Mouse (Mus musculus): ENCODE measurements around the gene Flrt3. TPM values are rescaled to one million over a fixed set of nuclear protein-coding genes. Genes with fewer than 3 reads are reported as not detected.
A peak's percentile ranks its signal among the peaks of the same experiment; 100 is the strongest.

Gene Flrt3
- polyA plus RNA-seq, 2 experiments = 14.4 to 47.6 TPM

- Histone ChIP-seq H3K27me3 (ENCODE audit: control insufficient read depth, insufficient read depth, low read length) (no peaks in the 10 kb centered on the region), H3K27ac (replicated peaks; ENCODE audit: low read depth, low read length) (no peak overlapping the region), H3K36me3 (ENCODE audit: control insufficient read depth, insufficient read depth, low read length) (no peaks in the 10 kb centered on the region), H3K4me2 (replicated peaks; ENCODE audit: low read depth, low read length, severe bottlenecking) (peak overlapping the region; percentile 53), H3K9ac (ENCODE audit: low read depth, low read length, severe bottlenecking) (peak overlapping the region; percentile 38), H3K9me3 (ENCODE audit: control insufficient read depth, low read length) (no peaks in the 10 kb centered on the region), H3K4me1 (ENCODE audit: control insufficient read depth, insufficient read depth, low read length) (peaks cover 20% of the 10 kb centered on the region), H3K4me3 (replicated peaks; ENCODE audit: low read length) (peak overlapping the region; percentile 52)
- peak; percentile 35 for ATAC-seq (ENCODE audit: low FRiP score, low read depth)
- 2% methylated on average over 8 of the region's 8 CpGs for whole genome bisulfite sequencing
- peak; percentile 88 for DNase-seq (ENCODE audit: low spot score)
- peak; percentile 11; the same call in 1 of the 2 replicates for TF ChIP-seq POLR2A (IDR thresholded peaks at IDR 0.05; ENCODE audit: borderline replicate concordance, extremely low read depth, insufficient read depth, insufficient read length)
Measured at GRCm38 (mm10) chr2:140668311-140668710, 3.0 kb downstream of the Flrt3 start.

- no peak for DNase-seq (ENCODE audit: low spot score)
- no peak for TF ChIP-seq POLR2A (IDR thresholded peaks at IDR 0.05; ENCODE audit: borderline replicate concordance, extremely low read depth, insufficient read depth, insufficient read length)
Measured at GRCm38 (mm10) chr2:140667261-140668047, 3.8 kb downstream of the Flrt3 start.

GRCm38 (mm10) chr2:140666846-140667245, 4.4 kb downstream of the Flrt3 start:
- Histone ChIP-seq H3K9me3 (ENCODE audit: control insufficient read depth, low read length) (no peaks in the 10 kb centered on the region), H3K36me3 (ENCODE audit: control insufficient read depth, insufficient read depth, low read length) (peaks cover 6% of the 10 kb centered on the region; the same call in 1 of the 2 replicates), H3K4me1 (ENCODE audit: control insufficient read depth, insufficient read depth, low read length) (peaks cover 27% of the 10 kb centered on the region), H3K27ac (replicated peaks; ENCODE audit: low read depth, low read length) (peak overlapping the region; percentile 14; the same call in 1 of the 2 replicates), H3K27me3 (ENCODE audit: control insufficient read depth, insufficient read depth, low read length) (no peaks in the 10 kb centered on the region), H3K4me3 (replicated peaks; ENCODE audit: low read length) (peak overlapping the region; percentile 52; the same call in 1 of the 2 replicates), H3K4me2 (replicated peaks; ENCODE audit: low read depth, low read length, severe bottlenecking) (peak overlapping the region; percentile 53), H3K9ac (ENCODE audit: low read depth, low read length, severe bottlenecking) (peak overlapping the region; percentile 43)
- no peak for TF ChIP-seq POLR2A (IDR thresholded peaks at IDR 0.05; ENCODE audit: borderline replicate concordance, extremely low read depth, insufficient read depth, insufficient read length)
- DNase-seq (ENCODE audit: low spot score) = peak; percentile 46
- no peak for ATAC-seq (ENCODE audit: low FRiP score, low read depth)
- WGBS = 16% methylated on average over 7 of the region's 7 CpGs

More at GRCm38 (mm10) chr2:140667261-140668047, 3.8 kb downstream of the Flrt3 start:
- Histone ChIP-seq H3K27me3 (ENCODE audit: control insufficient read depth, insufficient read depth, low read length) (no peaks in the 10 kb centered on the region), H3K36me3 (ENCODE audit: control insufficient read depth, insufficient read depth, low read length) (peaks cover 6% of the 10 kb centered on the region; the same call in 1 of the 2 replicates), H3K4me2 (replicated peaks; ENCODE audit: low read depth, low read length, severe bottlenecking) (peak overlapping the region; percentile 53), H3K9me3 (ENCODE audit: control insufficient read depth, low read length) (no peaks in the 10 kb centered on the region), H3K27ac (replicated peaks; ENCODE audit: low read depth, low read length) (peak overlapping the region; percentile 14; the same call in 1 of the 2 replicates), H3K4me3 (replicated peaks; ENCODE audit: low read length) (peak overlapping the region; percentile 52), H3K4me1 (ENCODE audit: control insufficient read depth, insufficient read depth, low read length) (peaks cover 27% of the 10 kb centered on the region), H3K9ac (ENCODE audit: low read depth, low read length, severe bottlenecking) (peak overlapping the region; percentile 43; the same call in 1 of the 2 replicates)
- 23% methylated on average over 13 of the region's 13 CpGs for WGBS
- no peak for ATAC-seq (ENCODE audit: low FRiP score, low read depth)

DNA sequence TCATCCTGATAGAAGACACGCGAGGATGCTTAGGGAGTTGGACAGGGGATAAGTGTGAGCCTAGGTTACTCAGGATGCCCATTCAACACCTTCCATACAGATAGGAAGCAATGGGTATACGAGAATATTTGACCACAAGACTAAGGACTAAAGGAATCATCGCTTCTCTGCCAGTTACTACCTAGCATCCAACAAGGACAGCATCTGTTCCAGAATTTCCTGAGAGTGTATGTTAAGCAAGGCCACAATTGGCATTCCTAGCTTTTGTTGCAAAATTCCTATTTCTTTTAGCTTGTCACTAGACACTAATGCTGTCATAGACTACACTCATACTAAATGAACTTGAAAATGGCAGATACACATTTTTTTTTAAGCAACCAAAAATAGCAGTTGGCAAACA, 6.9 kb downstream of the Flrt3 start:
- Histone ChIP-seq H3K4me3 (replicated peaks; ENCODE audit: low read length) (no peak overlapping the region), H3K36me3 (ENCODE audit: control insufficient read depth, insufficient read depth, low read length) (peaks cover 29% of the 10 kb centered on the region), H3K4me2 (replicated peaks; ENCODE audit: low read depth, low read length, severe bottlenecking) (no peak overlapping the region), H3K9ac (ENCODE audit: low read depth, low read length, severe bottlenecking) (no peak overlapping the region), H3K27ac (replicated peaks; ENCODE audit: low read depth, low read length) (no peak overlapping the region), H3K27me3 (ENCODE audit: control insufficient read depth, insufficient read depth, low read length) (no peaks in the 10 kb centered on the region), H3K4me1 (ENCODE audit: control insufficient read depth, insufficient read depth, low read length) (peaks cover 27% of the 10 kb centered on the region), H3K9me3 (ENCODE audit: control insufficient read depth, low read length) (no peaks in the 10 kb centered on the region)
- DNase-seq (ENCODE audit: low spot score) = no peak
- TF ChIP-seq POLR2A (IDR thresholded peaks at IDR 0.05; ENCODE audit: borderline replicate concordance, extremely low read depth, insufficient read depth, insufficient read length) = no peak
- no peak for ATAC-seq (ENCODE audit: low FRiP score, low read depth)
- WGBS = 89% methylated on average over 4 of the region's 4 CpGs

- DNase-seq (ENCODE audit: low spot score) (no peak), ATAC-seq (ENCODE audit: low FRiP score, low read depth) (no peak)
- no peak overlapping the region for H3K9ac ChIP-seq (ENCODE audit: low read depth, low read length, severe bottlenecking)
- H3K27me3 ChIP-seq (ENCODE audit: control insufficient read depth, insufficient read depth, low read length) = no peaks in the 10 kb centered on the region
- H3K4me1 ChIP-seq (ENCODE audit: control insufficient read depth, insufficient read depth, low read length) = peaks cover 25% of the 10 kb centered on the region
- H3K36me3 ChIP-seq (ENCODE audit: control insufficient read depth, insufficient read depth, low read length) = peaks cover 42% of the 10 kb centered on the region
- no peak overlapping the region for H3K4me3 ChIP-seq (replicated peaks; ENCODE audit: low read length)
- 55% methylated on average over 5 of the region's 5 CpGs for WGBS
- no peak overlapping the region for H3K27ac ChIP-seq (replicated peaks; ENCODE audit: low read depth, low read length)
- no peak overlapping the region for H3K4me2 ChIP-seq (replicated peaks; ENCODE audit: low read depth, low read length, severe bottlenecking)
- H3K9me3 ChIP-seq (ENCODE audit: control insufficient read depth, low read length) = no peaks in the 10 kb centered on the region
- TF ChIP-seq POLR2A (IDR thresholded peaks at IDR 0.05; ENCODE audit: borderline replicate concordance, extremely low read depth, insufficient read depth, insufficient read length) = no peak
Measured at GRCm38 (mm10) chr2:140662673-140663072, 8.6 kb downstream of the Flrt3 start.

All from limb, embryonic 14.5 days (tissue).